In the genomic region with DNA sequence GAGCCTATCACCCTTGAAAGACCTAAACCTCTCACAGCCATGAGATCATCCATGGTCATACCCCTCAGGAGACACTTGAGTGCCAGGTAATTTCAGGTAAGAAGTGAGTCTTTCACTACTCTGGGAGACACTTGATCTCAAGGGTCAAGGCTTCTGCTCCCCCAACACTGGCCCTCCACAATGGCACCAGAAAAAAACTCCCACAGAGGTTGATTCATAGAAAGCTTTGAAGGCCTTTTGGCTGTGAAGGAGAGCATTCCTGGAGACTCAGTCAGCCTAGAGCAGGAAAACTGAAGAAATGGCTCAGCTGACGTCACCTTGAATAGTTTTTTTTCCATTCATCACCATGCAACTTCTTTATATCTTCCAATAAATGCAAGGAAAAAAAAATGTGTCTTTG, we compare ENCODE assay signal across 37 mouse cellular contexts. TPM values are rescaled to one million over a fixed set of nuclear protein-coding genes. Genes with fewer than 3 reads are reported as not detected.
DNase-seq lines count a peak whose midpoint lies in the region; ATAC-seq and TF ChIP-seq lines count a peak whose summit lies in the region.
"Had no signal": no experiment of that assay in that cellular context is flagged by ENCODE, and none has a peak within 500 bp of the region (broad histone marks: within the 10 kb centered on the region; RNA-seq: fewer than 3 reads in every experiment).

No protein-coding gene starts in this region.

- peak; percentile 23; the same call in 1 of the 2 replicates for ATAC-seq in lung, embryonic 14.5 days (ENCODE audit: insufficient read depth)
- ATAC-seq: hindbrain, embryonic 16.5 days; midbrain, embryonic 13.5 days; Patski had no signal

- H3K4me2 ChIP-seq in lung, embryonic 14.5 days = no peak overlapping the region
- H3K4me2 ChIP-seq: embryonic facial prominence, embryonic 13.5 days; forebrain, embryonic 12.5 days; heart, embryonic 15.5 days; kidney, embryonic 15.5 days; midbrain, embryonic 13.5 days; neural tube, embryonic 13.5 days had no signal

- H3K36me3 ChIP-seq in lung, embryonic 14.5 days (ENCODE audit: insufficient read depth) = no peaks in the 10 kb centered on the region
- H3K36me3 ChIP-seq: embryonic facial prominence, embryonic 13.5 days; forebrain, embryonic 12.5 days; heart, embryonic 15.5 days; kidney, embryonic 15.5 days; midbrain, embryonic 13.5 days; neural tube, embryonic 13.5 days had no signal

- DNase-seq in lung, embryonic 14.5 days = peak; percentile 40
- DNase-seq in lung, postnatal 25 days (ENCODE audit: low spot score) = no peak
- peak; percentile 82 for DNase-seq in NIH3T3 (ENCODE audit: low read depth)
- no peak for DNase-seq in kidney, postnatal 25 days
- no peak for DNase-seq in spleen, postnatal 36 days (ENCODE audit: low spot score in 2 of 2)
- DNase-seq: cerebellum, adult 18-20 months; cerebellum, postnatal 10 days; gastrocnemius, postnatal 10 days; kidney, adult 18-20 months; kidney, postnatal 36 days; liver; lung, adult 2 months; lung, postnatal 4 days; right cerebral cortex, postnatal 14 days; thymus, adult 2 months; thymus, postnatal 36 days had no signal

- TF ChIP-seq POLR2A in embryonic fibroblast, embryonic 13.5 days (IDR thresholded peaks at IDR 0.05; ENCODE audit: low read depth, low read length) = no peak

- TF ChIP-seq CTCF in lung, embryonic 14.5 days (IDR thresholded peaks at IDR 0.05; ENCODE audit: low read depth) = no peak
- TF ChIP-seq CTCF in embryonic fibroblast, embryonic 13.5 days (IDR thresholded peaks at IDR 0.05; ENCODE audit: borderline replicate concordance, insufficient read depth, low read length) = no peak

- H3K4me1 ChIP-seq in lung, embryonic 14.5 days (ENCODE audit: insufficient read depth) = peaks cover 1% of the 10 kb centered on the region; the same call in 1 of the 2 replicates
- H3K4me1 ChIP-seq in embryonic fibroblast, embryonic 13.5 days (ENCODE audit: control insufficient read depth, insufficient read depth, low read length) = peaks cover 10% of the 10 kb centered on the region
- H3K4me1 ChIP-seq: forebrain, embryonic 12.5 days; midbrain, embryonic 13.5 days; neural tube, embryonic 13.5 days had no signal

- H3K9ac ChIP-seq in lung, embryonic 14.5 days = no peak overlapping the region
- H3K9ac ChIP-seq: embryonic facial prominence, embryonic 13.5 days; forebrain, embryonic 12.5 days; heart, embryonic 15.5 days; kidney, embryonic 15.5 days; liver, embryonic 14.5 days; midbrain, embryonic 13.5 days; neural tube, embryonic 13.5 days had no signal

- no peak overlapping the region for H3K4me3 ChIP-seq in lung, embryonic 14.5 days (ENCODE audit: low read depth, low read length)
- no peak overlapping the region for H3K4me3 ChIP-seq in embryonic fibroblast, embryonic 13.5 days (ENCODE audit: insufficient read depth, low read length)
- H3K4me3 ChIP-seq: embryonic facial prominence, embryonic 13.5 days; erythroblast, embryonic 14.5 days; forebrain, embryonic 12.5 days; heart, embryonic 15.5 days; kidney, embryonic 15.5 days; layer of hippocampus, adult 2 months; left cerebral cortex, adult 2 months; midbrain, embryonic 13.5 days; neural tube, embryonic 13.5 days had no signal

- H3K27me3 ChIP-seq in lung, embryonic 14.5 days (ENCODE audit: insufficient read depth, low read length) = no peaks in the 10 kb centered on the region
- H3K27me3 ChIP-seq: CH12.LX; embryonic facial prominence, embryonic 13.5 days; forebrain, embryonic 12.5 days; heart, embryonic 15.5 days; kidney, embryonic 15.5 days; midbrain, embryonic 13.5 days; neural tube, embryonic 13.5 days; Patski had no signal

- WGBS in lung, embryonic 14.5 days = 55% methylated on average over 1 of the region's 1 CpGs

- no peak overlapping the region; the same call in 1 of the 2 replicates for H3K27ac ChIP-seq in lung, embryonic 14.5 days (ENCODE audit: low read depth)
- peak overlapping the region; percentile 90 for H3K27ac ChIP-seq in embryonic fibroblast, embryonic 13.5 days (ENCODE audit: insufficient read depth, low read length)
- H3K27ac ChIP-seq: embryonic facial prominence, embryonic 13.5 days; forebrain, embryonic 12.5 days; heart, embryonic 15.5 days; kidney, embryonic 15.5 days; layer of hippocampus, adult 2 months; left cerebral cortex, adult 2 months; liver, embryonic 14.5 days; midbrain, embryonic 13.5 days; neural tube, embryonic 13.5 days had no signal

- H3K9me3 ChIP-seq in lung, embryonic 14.5 days (ENCODE audit: low read depth, low read length) = no peaks in the 10 kb centered on the region
- H3K9me3 ChIP-seq: embryonic facial prominence, embryonic 13.5 days; forebrain, embryonic 12.5 days; heart, embryonic 15.5 days; kidney, embryonic 15.5 days; midbrain, embryonic 13.5 days; neural tube, embryonic 13.5 days had no signal

RNA-seq across cellular contexts. Expression of a gene that starts 18.4 kb away (rescaled TPM):
- not detected in 2 replicates for polyA plus RNA-seq in lung, embryonic 14.5 days (2014; fragmentation: Nextera tagmentation; extraction: Ambion mirVana)
- polyA plus RNA-seq in embryonic fibroblast, embryonic 13.5 days (2011; ENCODE audit: insufficient read length, low read depth, missing spikeins) = not detected in 2 replicates
- polyA plus RNA-seq: brain, embryonic 14.5 days; C2C12; embryonic facial prominence, embryonic 13.5 days; erythroblast, embryonic 14.5 days; forebrain, embryonic 12.5 days; gonadal fat pad, adult 2 months; heart, embryonic 15.5 days; hindbrain, embryonic 11.5 days; hindbrain, embryonic 16.5 days; intestine, embryonic 14.5 days; kidney, embryonic 15.5 days; liver, embryonic 14.5 days; lung, adult 2 months; midbrain, embryonic 13.5 days; neural tube, embryonic 13.5 days; Patski; small intestine, adult 2 months; stomach, embryonic 16.5 days; thymus, adult 2 months had no signal

Comparison
In these comparisons a context has a peak if more than half of its experiments do, and no peak if none do; other contexts are left out.
1. DNase-seq: peak in lung, embryonic 14.5 days (single experiment) and NIH3T3 (single experiment); none in lung, postnatal 25 days (single experiment), kidney, postnatal 25 days (0 of 2) and spleen, postnatal 36 days (0 of 2).